Mouse (Mus musculus) ES-E14 (cell line): ENCODE data around the gene Bik.

Experiments used
- HCFC1 ChIP-seq: IDR thresholded peaks from 2 replicates; pipeline ENCODE4 v1.6.1; 2012; ENCODE audit warnings: low read length, inconsistent platforms, borderline replicate concordance; ENCODE audit not compliant: insufficient read depth
- MAFK ChIP-seq: IDR thresholded peaks from 2 replicates; pipeline ENCODE4 v1.6.1; 2014; ENCODE audit warnings: mild to moderate bottlenecking, low read depth, low read length, inconsistent platforms; ENCODE audit not compliant: insufficient read depth
- ZC3H11A ChIP-seq: IDR thresholded peaks from 2 replicates; pipeline ENCODE4 v1.6.1; 2012; ENCODE audit warnings: low read depth, mild to moderate bottlenecking, inconsistent platforms, low read length, borderline replicate concordance
- ZNF384 ChIP-seq: IDR thresholded peaks from 2 replicates; pipeline ENCODE4 v1.6.1; 2012; ENCODE audit warnings: low read depth, low read length, inconsistent platforms

DNA sequence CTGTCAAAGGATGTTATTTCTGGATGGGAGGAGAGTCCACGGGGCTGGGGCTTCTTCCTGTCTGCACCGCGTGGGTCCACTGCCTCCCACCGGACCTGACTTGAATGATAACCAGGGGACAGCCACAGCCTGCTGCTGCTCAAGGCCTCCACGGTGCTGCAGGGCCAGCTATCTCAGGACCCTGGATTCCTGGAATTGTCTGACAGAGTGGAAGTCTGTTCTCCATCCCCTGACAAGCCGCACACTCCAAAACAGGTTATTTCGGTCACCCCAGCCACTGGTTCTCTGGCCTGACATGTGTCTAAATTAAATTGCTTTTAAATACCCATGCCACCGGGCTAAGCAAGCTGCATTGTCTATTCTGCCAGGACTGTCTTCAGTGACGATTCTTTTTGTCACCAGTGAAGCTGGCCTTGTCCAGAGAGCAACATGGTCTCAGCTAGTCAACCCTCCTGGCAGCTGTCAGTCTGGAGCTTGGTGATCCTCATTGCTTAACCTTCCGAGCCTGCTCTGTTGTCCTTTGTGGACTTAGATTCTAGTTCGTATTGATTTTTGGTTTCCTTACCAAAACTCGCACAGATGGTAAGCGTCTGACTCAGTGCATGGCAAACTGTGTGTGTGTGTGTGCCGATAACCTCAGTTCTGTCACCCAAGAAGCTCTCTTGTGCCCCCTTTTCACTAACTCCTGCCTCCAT, 2.9 kb upstream of the Bik start:
- TF ChIP-seq HCFC1 = no peak
- no peak for TF ChIP-seq ZC3H11A
- no peak for TF ChIP-seq ZNF384
- no peak for TF ChIP-seq MAFK
